23 mouse cellular contexts compared by ENCODE assay signal in genomic region chr8:88857216-88857615, GRCm38 (mm10).
DNase-seq lines count a peak whose midpoint lies in the region; TF ChIP-seq lines count a peak whose summit lies in the region.
"Had no signal": no experiment of that assay in that cellular context is flagged by ENCODE, and none has a peak within 500 bp of the region (broad histone marks: within the 10 kb centered on the region; RNA-seq: fewer than 3 reads in every experiment).

No protein-coding gene starts in this region.

- H3K36me3 ChIP-seq in liver, adult 2 months (ENCODE audit: control insufficient read depth, insufficient read depth, low read length): no peaks in the 10 kb centered on the region
- H3K36me3 ChIP-seq: hindbrain, embryonic 13.5 days; limb, embryonic 12.5 days; lung, embryonic 15.5 days; midbrain, embryonic 10.5 days had no signal

- no peak overlapping the region for H3K4me3 ChIP-seq in liver, adult 2 months (ENCODE audit: insufficient read depth, low read depth, low read length)
- H3K4me3 ChIP-seq: forebrain, embryonic 13.5 days; hindbrain, embryonic 13.5 days; limb, embryonic 12.5 days; lung, embryonic 15.5 days; midbrain, embryonic 10.5 days had no signal

- no peaks in the 10 kb centered on the region for H3K79me2 ChIP-seq in liver, adult 2 months (ENCODE audit: control insufficient read depth, insufficient read depth, low read length)

- peak overlapping the region; percentile 71 for H3K27ac ChIP-seq in liver, adult 2 months (replicated peaks; ENCODE audit: insufficient read depth, low read depth, low read length)
- H3K27ac ChIP-seq: forebrain, embryonic 13.5 days; hindbrain, embryonic 13.5 days; limb, embryonic 12.5 days; liver, embryonic 14.5 days; lung, embryonic 15.5 days; midbrain, embryonic 10.5 days; stomach, postnatal 0 days had no signal

- WGBS in liver, adult 2 months: 14% methylated on average over 2 of the region's 2 CpGs

- peak; percentile 49 for DNase-seq in adrenal gland, postnatal 10 days
- DNase-seq in adrenal gland, postnatal 4 days (ENCODE audit: low spot score in 2 of 2): no peak
- peak; percentile 99 for DNase-seq in liver, adult 2 months (ENCODE audit: extremely low read depth, low read depth, low spot score)
- DNase-seq in liver: no peak
- peak; percentile 30 for DNase-seq in adrenal gland, postnatal 14 days
- DNase-seq in kidney, postnatal 25 days: peak; percentile 79 to 89
- DNase-seq in heart, adult 9 months (ENCODE audit: low spot score in 2 of 2): no peak
- no peak for DNase-seq in right cerebral cortex, adult 18-20 months
- DNase-seq: cerebellum, adult 9-10 months; cerebellum, postnatal 36 days; gastrocnemius, postnatal 25 days; heart, adult 11 months; heart, postnatal 4 days; right cerebral cortex, postnatal 4 days; thymus, adult 18-20 months; thymus, postnatal 25 days had no signal

- 0 out of 2 replicates have a peak overlapping the region, but pooled peaks have one; percentile 11 for H3K9ac ChIP-seq in liver, adult 2 months (ENCODE audit: low read depth, low read length)
- H3K9ac ChIP-seq: forebrain, embryonic 13.5 days; hindbrain, embryonic 13.5 days; limb, embryonic 12.5 days; liver, embryonic 14.5 days; lung, embryonic 15.5 days had no signal

- TF ChIP-seq CTCF in liver, adult 2 months (IDR thresholded peaks at IDR 0.05; ENCODE audit: low read depth, low read length): no peak

- H3K4me1 ChIP-seq in liver, adult 2 months (ENCODE audit: control insufficient read depth, insufficient read depth, low read length): peaks cover 12% of the 10 kb centered on the region
- H3K4me1 ChIP-seq: forebrain, embryonic 13.5 days; lung, embryonic 15.5 days; midbrain, embryonic 10.5 days had no signal

- no peaks in the 10 kb centered on the region for H3K27me3 ChIP-seq in liver, adult 2 months (ENCODE audit: control insufficient read depth, insufficient read depth, low read length)
- H3K27me3 ChIP-seq: forebrain, embryonic 13.5 days; lung, embryonic 15.5 days had no signal

- no peak for TF ChIP-seq POLR2A in liver, adult 2 months (IDR thresholded peaks at IDR 0.05; ENCODE audit: extremely low read depth, insufficient read depth, low read length)

Comparison
In these comparisons a context has a peak if more than half of its experiments do, and no peak if none do; other contexts are left out.
1. DNase-seq: peak in adrenal gland, postnatal 10 days (single experiment), liver, adult 2 months (single experiment), adrenal gland, postnatal 14 days (single experiment) and kidney, postnatal 25 days (2 of 2); none in adrenal gland, postnatal 4 days (0 of 2), liver (single experiment), heart, adult 9 months (0 of 2) and right cerebral cortex, adult 18-20 months (single experiment).